28 mouse cellular contexts compared by ENCODE assay signal in the genomic region with DNA sequence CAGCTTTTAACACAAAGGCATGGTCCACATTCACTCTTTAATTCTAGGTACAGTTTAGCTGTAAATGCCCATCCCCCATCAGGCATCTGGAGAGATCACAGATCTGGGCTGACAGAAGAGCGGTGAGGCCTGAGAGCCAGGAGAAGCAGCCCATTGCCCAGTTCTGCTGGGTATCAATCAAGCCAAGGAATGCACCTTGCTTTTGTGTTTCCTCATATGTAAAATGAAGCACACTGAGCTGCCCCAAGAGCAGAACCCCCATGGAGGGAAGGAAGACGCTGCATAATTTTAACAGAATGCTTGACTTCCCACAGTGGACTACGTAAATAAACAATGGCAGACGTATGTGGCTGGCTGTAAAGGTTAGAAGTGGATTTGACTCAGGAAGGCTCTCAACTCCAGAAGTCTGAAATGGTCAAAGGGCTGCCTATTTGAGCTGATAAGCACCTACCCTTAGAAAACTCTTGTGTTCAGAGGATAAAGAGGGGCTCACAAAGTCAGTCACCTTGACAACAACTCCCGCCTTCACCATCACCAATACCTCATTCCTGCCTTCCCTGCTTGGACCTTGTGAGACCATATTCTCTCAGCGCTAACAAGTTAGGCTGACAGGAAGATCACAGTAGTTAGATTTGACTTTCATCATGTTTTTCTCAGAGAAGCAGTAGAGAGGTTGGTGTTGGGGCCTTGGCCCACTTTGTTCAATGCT. TPM values are rescaled to one million over a fixed set of nuclear protein-coding genes. Genes with fewer than 3 reads are reported as not detected.
A peak's percentile ranks its signal among the peaks of the same experiment; 100 is the strongest.
DNase-seq lines count a peak whose midpoint lies in the region; ATAC-seq and TF ChIP-seq lines count a peak whose summit lies in the region.
"Had no signal": no experiment of that assay in that cellular context is flagged by ENCODE, and none has a peak within 500 bp of the region (broad histone marks: within the 10 kb centered on the region; RNA-seq: fewer than 3 reads in every experiment).

No protein-coding gene starts in this region.

- no peak overlapping the region for H3K4me2 ChIP-seq in lung, embryonic 16.5 days (ENCODE audit: low read depth, low read length)
- no peak overlapping the region for H3K4me2 ChIP-seq in intestine, embryonic 15.5 days (replicated peaks)
- H3K4me2 ChIP-seq: embryonic facial prominence, embryonic 13.5 days; forebrain, embryonic 12.5 days; hindbrain, embryonic 12.5 days; hindbrain, embryonic 15.5 days had no signal

- TF ChIP-seq POLR2A in cerebellum, adult 2 months (IDR thresholded peaks at IDR 0.05; ENCODE audit: borderline replicate concordance, insufficient read depth, low read length) = no peak

- H3K79me2 ChIP-seq in macrophage (ENCODE audit: inconsistent target) = peaks cover 37% of the 10 kb centered on the region; the same call in 1 of the 2 replicates

- peak; percentile 37 to 50 for DNase-seq in cerebellum, postnatal 10 days
- DNase-seq in cerebellum, adult 2 months = no peak
- no peak for DNase-seq in lung, adult 18-20 months
- peak; percentile 90 for DNase-seq in R1 (ENCODE audit: low read depth, low spot score)
- DNase-seq in kidney, adult 8-10 months = no peak
- DNase-seq: adrenal gland, postnatal 10 days; adrenal gland, postnatal 36 days; cerebellum, adult 18-20 months; cerebellum, postnatal 25 days; embryo, embryonic 11 days; gastrocnemius, postnatal 10 days; gastrocnemius, postnatal 36 days; heart, adult 2 months; kidney, adult 11 months had no signal

- no peaks in the 10 kb centered on the region for H3K9me3 ChIP-seq in lung, embryonic 16.5 days (ENCODE audit: control insufficient read depth, low read length)
- no peaks in the 10 kb centered on the region for H3K9me3 ChIP-seq in intestine, embryonic 15.5 days
- H3K9me3 ChIP-seq: embryonic facial prominence, embryonic 10.5 days; embryonic facial prominence, embryonic 13.5 days; forebrain, embryonic 12.5 days; G1E; heart, embryonic 10.5 days; hindbrain, embryonic 12.5 days; hindbrain, embryonic 15.5 days had no signal

- ATAC-seq in lung, embryonic 16.5 days (ENCODE audit: low read depth) = no peak
- no peak for ATAC-seq in intestine, embryonic 15.5 days
- ATAC-seq: activated CD4-positive, CD25-positive, alpha-beta regulatory T cell, adult 4 months; forebrain, embryonic 16.5 days; Patski had no signal

- no peak overlapping the region for H3K9ac ChIP-seq in lung, embryonic 16.5 days (ENCODE audit: low read length)
- no peak overlapping the region for H3K9ac ChIP-seq in intestine, embryonic 15.5 days
- H3K9ac ChIP-seq: embryonic facial prominence, embryonic 13.5 days; forebrain, embryonic 12.5 days; hindbrain, embryonic 12.5 days; hindbrain, embryonic 15.5 days had no signal

- TF ChIP-seq CTCF in cerebellum, adult 2 months (IDR thresholded peaks at IDR 0.05; ENCODE audit: borderline replicate concordance, insufficient read depth, low read depth, low read length) = no peak

- 86% methylated on average over 6 of the region's 6 CpGs for WGBS in cerebellum, adult 2 months
- WGBS in lung, embryonic 16.5 days = 48% methylated on average over 6 of the region's 6 CpGs
- 95% methylated on average over 6 of the region's 6 CpGs for WGBS in macrophage (ENCODE audit: missing documents)
- WGBS in intestine, embryonic 15.5 days = 54% methylated on average over 6 of the region's 6 CpGs

- H3K4me3 ChIP-seq in cerebellum, adult 2 months (replicated peaks; ENCODE audit: insufficient read depth, low read depth, low read length) = no peak overlapping the region
- no peak overlapping the region for H3K4me3 ChIP-seq in lung, embryonic 16.5 days (ENCODE audit: low read length)
- H3K4me3 ChIP-seq in macrophage (ENCODE audit: inconsistent target) = no peak overlapping the region
- H3K4me3 ChIP-seq in intestine, embryonic 15.5 days (replicated peaks) = no peak overlapping the region
- H3K4me3 ChIP-seq: embryonic facial prominence, embryonic 10.5 days; embryonic facial prominence, embryonic 13.5 days; erythroblast, embryonic 14.5 days; forebrain, embryonic 12.5 days; heart, adult 2 months; heart, embryonic 10.5 days; hindbrain, embryonic 12.5 days; hindbrain, embryonic 15.5 days had no signal

- no peak overlapping the region for H3K27ac ChIP-seq in cerebellum, adult 2 months (ENCODE audit: insufficient read depth, low read length)
- peak overlapping the region; percentile 9 for H3K27ac ChIP-seq in lung, embryonic 16.5 days (ENCODE audit: low read length)
- 0 out of 2 replicates have a peak overlapping the region, but pooled peaks have one; percentile 13 for H3K27ac ChIP-seq in macrophage
- no peak overlapping the region for H3K27ac ChIP-seq in intestine, embryonic 15.5 days
- H3K27ac ChIP-seq: embryonic facial prominence, embryonic 10.5 days; embryonic facial prominence, embryonic 13.5 days; forebrain, embryonic 12.5 days; heart, adult 2 months; heart, embryonic 10.5 days; hindbrain, embryonic 12.5 days; hindbrain, embryonic 15.5 days had no signal

- no peaks in the 10 kb centered on the region for H3K27me3 ChIP-seq in cerebellum, adult 2 months (ENCODE audit: control insufficient read depth, insufficient read depth, low read length)
- no peaks in the 10 kb centered on the region for H3K27me3 ChIP-seq in lung, embryonic 16.5 days (ENCODE audit: control insufficient read depth, insufficient read depth, low read depth, low read length)
- H3K27me3 ChIP-seq in intestine, embryonic 15.5 days (replicated peaks) = no peaks in the 10 kb centered on the region
- H3K27me3 ChIP-seq: embryonic facial prominence, embryonic 13.5 days; forebrain, embryonic 12.5 days; hindbrain, embryonic 12.5 days; hindbrain, embryonic 15.5 days; Patski had no signal

- peaks cover 7% of the 10 kb centered on the region for H3K36me3 ChIP-seq in lung, embryonic 16.5 days (ENCODE audit: control insufficient read depth, insufficient read depth, low read length)
- no peaks in the 10 kb centered on the region for H3K36me3 ChIP-seq in macrophage (ENCODE audit: inconsistent target)
- no peaks in the 10 kb centered on the region for H3K36me3 ChIP-seq in intestine, embryonic 15.5 days
- H3K36me3 ChIP-seq: forebrain, embryonic 12.5 days; hindbrain, embryonic 12.5 days; hindbrain, embryonic 15.5 days had no signal

- peaks cover 9% of the 10 kb centered on the region; the same call in 1 of the 2 replicates for H3K4me1 ChIP-seq in cerebellum, adult 2 months (ENCODE audit: control insufficient read depth, insufficient read depth, low read length)
- peaks cover 8% of the 10 kb centered on the region for H3K4me1 ChIP-seq in lung, embryonic 16.5 days (replicated peaks; ENCODE audit: control insufficient read depth, insufficient read depth, low read length)
- 0 out of 2 replicates have a peak, but pooled peaks cover 3% of the 10 kb centered on the region for H3K4me1 ChIP-seq in intestine, embryonic 15.5 days (replicated peaks)
- H3K4me1 ChIP-seq: forebrain, embryonic 12.5 days; hindbrain, embryonic 15.5 days had no signal

RNA-seq across cellular contexts. Expression of gene Etv5, which starts 23.2 kb away (rescaled TPM):
- polyA plus RNA-seq in cerebellum, adult 2 months (2012; rRNA removed) = 35.5 and 35.6 TPM in 2 replicates
- polyA plus RNA-seq in lung, embryonic 16.5 days (2015; fragmentation: Nextera tagmentation; extraction: Ambion mirVana) = 188 and 201 TPM in 2 replicates
- total RNA-seq in macrophage (2018; cell fraction: chromatin; rRNA removed) = 10 to 100 TPM in 11 of 26 experiments, 1 to 10 TPM in 15; 2.3 to 15.9 (median 9.1) TPM
- 10 to 100 TPM in 25 of 26 experiments, 1 to 10 TPM in 1; 9.2 to 16.2 (median 12.9) TPM for total RNA-seq in macrophage (2018; cell fraction: cytosol; rRNA removed)
- total RNA-seq in macrophage (2018; cell fraction: nucleus; rRNA removed) = 10 to 100 TPM in 6 of 26 experiments, 1 to 10 TPM in 20; 5.1 to 68.1 (median 7.5) TPM
- polyA plus RNA-seq in macrophage (2018) = 6.4 to 103 TPM (median 10.0 TPM) in 3 replicates
- 11.2 and 11.4 TPM in 2 replicates for polyA plus RNA-seq in intestine, embryonic 15.5 days (2015; fragmentation: Nextera tagmentation; extraction: Ambion mirVana)

Comparison
In these comparisons a context has a peak if more than half of its experiments do, and no peak if none do; other contexts are left out.
1. DNase-seq: peak in cerebellum, postnatal 10 days (2 of 2) and R1 (single experiment); none in cerebellum, adult 2 months (0 of 2), lung, adult 18-20 months (0 of 2) and kidney, adult 8-10 months (0 of 2).
2. H3K27ac ChIP-seq: peak in lung, embryonic 16.5 days (single experiment) and macrophage (single experiment); none in cerebellum, adult 2 months (single experiment) and intestine, embryonic 15.5 days (single experiment).